Mouse (Mus musculus) cerebellum, adult 2 months (tissue): ENCODE data around the gene Pcsk4. TPM values are rescaled to one million over a fixed set of nuclear protein-coding genes. Genes with fewer than 3 reads are reported as not detected.
A peak's percentile ranks its signal among the peaks of the same experiment; 100 is the strongest.

ENCODE experiments used
- DNase-seq, 2 experiments: peaks; one replicate each; pipeline ENCODE4 v3.0.0; 2021
- H3K27ac ChIP-seq: fragments of 200-500 bp; 2 replicates; pipeline ENCODE4 v1.5.1; 2012; ENCODE audit warnings: low read length, control low read depth, inconsistent platforms; ENCODE audit not compliant: insufficient read depth
- H3K27me3 ChIP-seq: fragments of 200-500 bp; 2 replicates; pipeline ENCODE4 v1.6.1; 2012; ENCODE audit warnings: inconsistent platforms, mild to moderate bottlenecking, low read length, moderate library complexity; ENCODE audit not compliant: control insufficient read depth, insufficient read depth
- H3K4me1 ChIP-seq: fragments of 200-500 bp; 2 replicates; pipeline ENCODE4 v1.6.1; 2011; ENCODE audit warnings: low read length; ENCODE audit not compliant: control insufficient read depth, insufficient read depth
- H3K4me3 ChIP-seq: fragments of 200-500 bp; replicated peaks from 2 replicates; pipeline ENCODE3; 2011; ENCODE audit warnings: mild to moderate bottlenecking, low read depth, low read length, control low read depth; ENCODE audit not compliant: insufficient read depth
- CTCF ChIP-seq: fragments of 200-500 bp; IDR thresholded peaks from 2 replicates; pipeline ENCODE4 v1.5.1; 2011; ENCODE audit warnings: low read depth, mild to moderate bottlenecking, control low read depth, low read length, moderate library complexity, borderline replicate concordance; ENCODE audit not compliant: insufficient read depth
- POLR2A ChIP-seq: fragments of 200-500 bp; IDR thresholded peaks from 2 replicates; pipeline ENCODE4 v1.6.1; 2011; ENCODE audit warnings: low read length, control low read depth, borderline replicate concordance; ENCODE audit not compliant: insufficient read depth
- WGBS: fragments of 180-500 bp; shearing (Covaris S2); methylation state at CpG from one replicate; pipeline ENCODE4 v1.1.7; 2018; 5-methylcytosine and 5-hydroxymethylcytosine counted together
- polyA plus RNA-seq: library from polyadenylated mRNA; depleted of rRNA; stranded (reverse); fragments of >200 nt; gene quantifications from 2 replicates; pipeline ENCODE4 v1.2.3, GENCODE M21; 2012

The Pcsk4 gene
- polyA plus RNA-seq, 1 experiment = 14.1 TPM

DNA sequence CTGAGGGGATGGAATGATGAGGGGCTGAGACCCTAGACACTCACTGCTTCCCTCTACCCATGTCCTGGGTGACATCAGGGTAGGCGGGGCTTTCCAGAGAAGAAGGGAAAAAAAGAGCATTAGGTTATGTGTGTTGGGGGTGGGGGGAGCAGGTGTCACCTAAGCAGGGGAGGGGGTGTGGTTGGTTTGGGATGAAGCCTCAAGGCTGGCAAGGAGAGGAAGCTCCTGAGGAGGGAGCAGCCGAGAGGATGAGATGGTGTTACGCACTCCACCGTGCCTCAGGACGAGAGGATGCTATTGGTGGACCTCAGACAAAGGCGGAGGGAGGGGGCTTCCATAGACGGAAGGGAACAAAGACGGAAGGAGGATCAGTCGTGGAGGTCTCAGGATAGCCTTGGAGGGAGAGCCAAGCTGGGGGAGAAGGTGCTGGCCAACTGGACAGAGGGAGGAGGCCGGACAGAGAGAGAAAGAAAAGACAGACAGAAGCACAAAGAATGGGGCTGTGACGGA, 28.6 kb downstream of the Pcsk4 start:
- Histone ChIP-seq H3K4me1 (peaks cover 41% of the 10 kb centered on the region), H3K27me3 (no peaks in the 10 kb centered on the region), H3K4me3 (peak overlapping the region; percentile 97), H3K27ac (peak overlapping the region; percentile 24)
- no peak for DNase-seq
- 6% methylated on average over 11 of the region's 11 CpGs for WGBS
- TF ChIP-seq POLR2A = 0 out of 2 replicates have a peak, but pooled peaks have one; percentile 6
- no peak for TF ChIP-seq CTCF

DNA sequence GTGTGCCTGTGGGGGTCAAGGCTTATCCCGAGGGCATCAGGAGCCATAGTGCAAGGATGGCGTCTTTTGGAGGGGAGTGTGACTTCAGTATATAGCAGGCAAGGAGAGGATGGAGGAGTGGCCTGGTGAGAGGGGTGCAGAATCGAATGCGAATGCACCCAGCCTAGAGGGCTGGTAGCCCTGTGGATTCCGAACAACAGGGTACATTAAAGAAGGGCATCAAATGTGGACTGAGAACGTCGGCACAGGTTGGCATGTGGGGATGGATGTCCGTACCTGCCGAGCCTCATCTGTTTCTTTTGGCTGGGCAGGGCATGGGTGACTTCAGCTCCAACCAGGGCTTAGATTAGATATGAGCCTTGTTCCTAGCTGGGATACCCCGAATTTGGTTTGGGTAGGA, 29.5 kb downstream of the Pcsk4 start:
- peaks cover 43% of the 10 kb centered on the region for H3K4me1 ChIP-seq
- peak overlapping the region; percentile 93 for H3K27ac ChIP-seq
- TF ChIP-seq CTCF (no peak), POLR2A (0 out of 2 replicates have a peak, but pooled peaks have one; percentile 13)

DNA sequence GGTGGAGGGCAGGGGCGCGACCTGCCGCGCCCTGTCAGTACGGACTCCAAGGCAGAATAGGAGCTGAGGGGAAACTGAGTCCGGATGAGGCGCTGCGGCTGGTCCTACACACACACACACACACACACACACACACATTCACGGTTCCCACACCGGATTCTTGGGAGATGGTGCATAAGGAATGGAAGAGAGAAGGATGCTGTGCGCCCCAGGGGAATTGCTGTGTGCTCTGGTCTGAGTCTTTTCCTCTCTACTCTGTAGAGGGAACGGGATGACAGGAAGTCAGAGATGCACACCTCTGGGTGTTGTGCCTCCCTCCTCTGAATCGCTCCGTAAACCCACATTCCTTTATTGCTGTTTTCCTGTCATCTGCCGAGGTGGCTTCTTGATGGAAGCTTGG, 30.0 kb downstream of the Pcsk4 start:
- WGBS = 2% methylated on average over 15 of the region's 15 CpGs
- peaks cover 45% of the 10 kb centered on the region for H3K4me1 ChIP-seq
- no peaks in the 10 kb centered on the region for H3K27me3 ChIP-seq
- H3K4me3 ChIP-seq = peak overlapping the region; percentile 97
- DNase-seq = no peak
- TF ChIP-seq POLR2A = no peak
- no peak for TF ChIP-seq CTCF
- peak overlapping the region; percentile 93 for H3K27ac ChIP-seq

More for the DNA sequence above, 29.5 kb downstream of the Pcsk4 start:
- 5% methylated on average over 10 of the region's 10 CpGs for WGBS
- no peaks in the 10 kb centered on the region for H3K27me3 ChIP-seq
- peak overlapping the region; percentile 97 for H3K4me3 ChIP-seq
- no peak for DNase-seq

DNA sequence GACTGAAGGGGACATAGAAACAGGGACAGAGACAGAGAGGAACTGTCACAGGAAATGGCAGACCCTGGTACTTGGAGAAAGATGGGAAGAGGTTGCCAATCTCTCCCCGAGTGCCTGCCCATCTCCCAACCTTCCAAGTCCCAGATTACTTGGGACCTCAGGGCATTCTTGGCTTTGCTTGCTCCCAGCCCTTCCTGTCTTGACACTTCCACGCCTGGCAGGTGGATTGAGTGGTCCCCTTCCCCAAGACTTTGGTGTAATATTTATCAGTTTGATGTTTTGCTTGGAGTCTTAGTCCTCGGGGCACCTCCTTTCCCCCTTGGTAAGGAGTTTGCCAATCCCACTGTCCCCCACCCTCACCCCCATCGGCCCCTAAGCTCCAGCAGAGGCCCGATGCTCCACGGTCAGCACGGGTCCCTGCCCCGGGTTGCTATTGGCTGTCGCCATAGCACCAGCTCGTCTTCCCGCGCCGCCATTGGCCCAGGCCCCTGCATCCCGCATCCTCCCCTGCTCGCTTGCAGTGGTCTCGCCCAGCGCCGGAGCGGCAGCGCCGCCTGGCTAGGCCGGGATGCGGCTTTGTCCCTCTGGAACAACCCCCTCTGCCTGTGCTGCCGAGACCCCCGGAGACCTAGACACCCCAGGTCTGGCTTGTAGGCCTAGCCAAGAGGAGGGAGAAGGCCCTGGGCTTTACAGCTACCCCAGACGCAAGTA, 30.6 kb downstream of the Pcsk4 start:
- Histone ChIP-seq H3K4me1 (peaks cover 45% of the 10 kb centered on the region), H3K4me3 (peak overlapping the region; percentile 97), H3K27me3 (no peaks in the 10 kb centered on the region), H3K27ac (peak overlapping the region; percentile 93)
- peak; percentile 95 to 96 for DNase-seq
- TF ChIP-seq POLR2A = peak; percentile 96
- no peak for TF ChIP-seq CTCF
- 1% methylated on average over 26 of the region's 26 CpGs for WGBS

DNA sequence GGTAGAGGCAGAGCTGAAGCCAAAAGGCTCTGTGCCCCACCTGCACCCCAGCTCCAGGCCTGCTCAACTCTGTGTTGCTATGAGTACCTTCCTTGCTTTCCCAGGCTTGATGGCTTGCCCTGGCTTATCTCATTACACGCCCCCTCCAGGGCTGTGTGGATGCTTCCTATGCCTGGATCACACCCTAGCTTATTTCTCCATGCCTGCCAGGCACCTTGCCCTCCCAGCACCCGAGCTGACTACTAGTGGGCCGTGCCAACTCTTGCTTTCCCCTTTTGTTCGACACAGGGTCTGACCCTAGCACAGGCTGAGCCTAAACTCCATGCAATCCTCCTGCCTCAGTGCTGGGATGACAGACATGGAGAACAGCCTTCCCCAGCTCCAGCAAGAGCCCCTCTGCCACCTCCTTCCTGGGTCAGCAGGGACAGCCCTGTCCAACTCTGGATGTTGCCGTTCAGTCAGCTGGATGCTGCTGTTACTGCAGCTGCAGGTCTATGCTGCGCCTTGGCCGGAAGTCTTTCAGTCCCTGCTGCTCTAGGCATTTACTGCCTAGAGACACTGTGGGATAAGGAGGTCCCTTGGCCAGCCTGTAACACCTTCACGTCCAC, 31.7 kb downstream of the Pcsk4 start:
- H3K4me1 ChIP-seq = peaks cover 45% of the 10 kb centered on the region
- DNase-seq = no peak
- WGBS = 18% methylated on average over 8 of the region's 8 CpGs
- TF ChIP-seq CTCF (no peak), POLR2A (no peak)
- peak overlapping the region; percentile 58 for H3K4me3 ChIP-seq
- no peaks in the 10 kb centered on the region for H3K27me3 ChIP-seq
- H3K27ac ChIP-seq = peak overlapping the region; percentile 87

DNA sequence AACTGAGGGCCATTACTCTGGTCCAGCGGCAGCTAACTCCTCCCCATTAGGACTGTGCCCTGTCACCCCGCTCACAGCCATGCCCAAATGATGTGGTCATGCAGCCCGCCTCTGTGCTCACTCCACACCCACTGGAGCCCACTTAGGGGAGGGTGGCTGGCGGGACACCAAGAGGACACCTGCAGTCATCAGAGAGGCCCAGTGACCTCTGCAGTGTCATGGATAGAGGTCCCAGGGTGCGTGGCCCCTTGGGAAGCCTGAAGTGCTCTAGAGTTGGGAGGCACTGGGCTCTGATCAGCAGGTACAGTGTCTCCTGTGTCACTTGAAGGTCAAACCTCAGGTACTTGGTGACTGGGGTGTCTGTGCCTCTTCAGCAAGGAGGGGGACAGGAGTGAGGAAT, 32.5 kb downstream of the Pcsk4 start:
- 72% methylated on average over 5 of the region's 5 CpGs for WGBS
- Histone ChIP-seq H3K4me1 (peaks cover 39% of the 10 kb centered on the region), H3K4me3 (peak overlapping the region; percentile 58), H3K27ac (peak overlapping the region; percentile 87), H3K27me3 (no peaks in the 10 kb centered on the region)
- DNase-seq = no peak
- TF ChIP-seq CTCF (no peak), POLR2A (no peak)

DNA sequence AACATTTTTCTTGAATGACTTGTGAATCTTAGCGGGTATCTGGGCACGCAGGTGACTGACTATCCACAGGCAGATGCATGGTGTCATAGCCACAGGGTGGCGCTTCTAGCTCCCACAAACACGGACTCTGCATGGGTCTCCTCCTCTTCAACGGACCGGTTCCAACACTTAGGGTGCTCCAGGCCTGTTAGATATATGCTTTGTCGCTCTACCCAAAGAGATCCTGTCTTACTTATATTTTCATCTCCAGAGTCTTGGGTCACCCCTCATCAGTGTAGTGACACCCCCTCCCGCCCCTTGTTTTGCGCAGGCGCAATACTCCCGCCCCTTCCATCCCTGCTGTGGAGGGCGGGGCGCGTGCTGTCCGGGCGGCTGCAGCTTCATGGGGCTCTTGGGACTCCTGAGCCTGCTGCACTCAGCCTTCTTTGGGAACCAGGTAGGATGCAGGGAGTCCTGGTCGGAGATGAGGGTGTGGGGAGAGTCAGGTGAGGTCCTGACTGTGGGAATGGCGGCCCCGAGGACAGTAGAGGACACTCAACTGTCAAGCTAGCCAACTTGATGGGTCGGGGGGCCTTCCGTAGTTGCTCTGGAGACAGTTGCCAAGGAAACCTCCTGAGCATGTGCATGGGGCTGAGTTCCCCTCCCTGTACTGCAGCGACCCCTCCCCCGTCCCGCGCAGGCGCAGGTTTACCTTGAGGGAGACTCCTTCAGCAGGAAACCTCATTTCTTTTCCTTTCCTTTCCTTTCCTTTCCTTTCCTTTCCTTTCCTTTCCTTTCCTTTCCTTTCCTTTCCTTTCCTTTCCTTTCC, 33.5 kb downstream of the Pcsk4 start, which contains the start of gene Apc2:
TSS of gene Apc2 (plus strand) at position 360 of the 808 bp plus-strand sequence.
- 1% methylated on average over 26 of the region's 26 CpGs for WGBS
- Histone ChIP-seq H3K4me3 (peak within 1 kb of the TSS; percentile 80), H3K4me1 (peaks cover 29% of the 10 kb centered on the region), H3K27me3 (no peaks in the 10 kb centered on the region), H3K27ac (peak within 1 kb of the TSS; percentile 87)
- peak; percentile 69; the same call in 1 of the 2 replicates for TF ChIP-seq POLR2A
- TF ChIP-seq CTCF = peak; percentile 80
- DNase-seq = peak; percentile 83 to 89
